20 mouse cellular contexts compared by ENCODE assay signal in the genomic region with DNA sequence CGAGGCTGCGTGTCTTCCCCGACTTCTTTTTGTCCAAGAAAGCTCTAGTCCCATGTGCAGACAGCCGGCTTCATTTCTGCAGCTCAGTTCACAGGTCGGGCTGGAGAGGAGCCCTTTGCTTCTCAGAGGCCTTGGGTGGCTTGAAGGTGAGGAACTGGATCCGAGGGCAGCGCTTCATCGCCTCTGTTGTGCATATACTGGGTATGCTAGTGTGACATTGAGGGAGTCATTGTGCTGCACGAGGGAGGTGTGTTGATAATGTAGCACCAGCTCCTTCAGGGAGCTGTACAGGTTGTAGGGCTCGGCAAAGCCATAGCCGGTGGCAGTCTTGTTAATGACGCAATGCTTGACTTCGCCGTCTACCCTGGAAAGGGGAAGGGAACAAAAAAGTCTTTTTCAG.
"Had no signal": no experiment of that assay in that cellular context is flagged by ENCODE, and none has a peak within 500 bp of the region (broad histone marks: within the 10 kb centered on the region; RNA-seq: fewer than 3 reads in every experiment).

No protein-coding gene starts in this region.

- ATAC-seq: liver, embryonic 12.5 days; midbrain, embryonic 13.5 days; midbrain, embryonic 16.5 days had no signal

- H3K27ac ChIP-seq: kidney, postnatal 0 days; layer of hippocampus, adult 2 months; limb, embryonic 10.5 days; limb, embryonic 13.5 days; liver, embryonic 12.5 days; liver, embryonic 15.5 days; lung, embryonic 15.5 days; midbrain, embryonic 13.5 days had no signal

- H3K4me1 ChIP-seq: limb, embryonic 10.5 days; limb, embryonic 13.5 days; lung, embryonic 15.5 days; midbrain, embryonic 13.5 days had no signal

- DNase-seq: kidney, adult 9 months; kidney, postnatal 25 days; layer of hippocampus, adult 9-11 months; liver; lung, adult 18-20 months; lung, postnatal 10 days; lung, postnatal 36 days; right cerebral cortex, adult 18-20 months; right cerebral cortex, postnatal 14 days; right cerebral cortex, postnatal 4 days; thymus, postnatal 25 days had no signal

- H3K4me3 ChIP-seq: layer of hippocampus, adult 2 months; limb, embryonic 10.5 days; limb, embryonic 13.5 days; liver, embryonic 12.5 days; liver, embryonic 15.5 days; lung, embryonic 15.5 days; midbrain, embryonic 13.5 days had no signal
